Mouse (Mus musculus): ENCODE measurements around the gene Nbr1. TPM values are rescaled to one million over a fixed set of nuclear protein-coding genes. Genes with fewer than 3 reads are reported as not detected.
"Not testable (repeated sequence)": the region's sequence is repeated elsewhere in the genome, so short reads cannot be mapped to it uniquely, and the experiment has no call there.

Gene Nbr1
- polyA plus RNA-seq, 1 experiment from 2014 or later, result 63.6 TPM

- Histone ChIP-seq H3K27ac (replicated peaks; ENCODE audit: low read depth, low read length) (no peak overlapping the region), H3K4me1 (ENCODE audit: control insufficient read depth, insufficient read depth, low read length) (no peaks in the 10 kb centered on the region), H3K36me3 (ENCODE audit: control insufficient read depth, insufficient read depth, low read length) (no peaks in the 10 kb centered on the region), H3K4me3 (ENCODE audit: low read depth, low read length) (no peak overlapping the region), H3K27me3 (replicated peaks; ENCODE audit: control insufficient read depth, insufficient read depth, low read length) (no peaks in the 10 kb centered on the region), H3K4me2 (ENCODE audit: low read depth, low read length) (no peak overlapping the region), H3K9ac (ENCODE audit: low read depth, low read length) (no peak overlapping the region), H3K9me3 (ENCODE audit: control insufficient read depth, low read length) (no peaks in the 10 kb centered on the region)
- WGBS, result 87% methylated on average over 10 of the region's 10 CpGs
- ATAC-seq (ENCODE audit: low read depth) (no peak), DNase-seq (ENCODE audit: low spot score) (no peak)
Observed at GRCm38 (mm10) chr11:101587676-101588075, 35.7 kb downstream of the Nbr1 start.

- H3K9ac ChIP-seq (ENCODE audit: low read depth, low read length), result no peak overlapping the region
- DNase-seq (ENCODE audit: low spot score), result no peak
- no peak overlapping the region for H3K4me3 ChIP-seq (ENCODE audit: low read depth, low read length)
- H3K27me3 ChIP-seq (replicated peaks; ENCODE audit: control insufficient read depth, insufficient read depth, low read length), result no peaks in the 10 kb centered on the region
- no peak overlapping the region for H3K4me2 ChIP-seq (ENCODE audit: low read depth, low read length)
- H3K27ac ChIP-seq (replicated peaks; ENCODE audit: low read depth, low read length), result no peak overlapping the region
- H3K4me1 ChIP-seq (ENCODE audit: control insufficient read depth, insufficient read depth, low read length), result no peaks in the 10 kb centered on the region
- ATAC-seq (ENCODE audit: low read depth), result no peak
- no peaks in the 10 kb centered on the region for H3K36me3 ChIP-seq (ENCODE audit: control insufficient read depth, insufficient read depth, low read length)
- H3K9me3 ChIP-seq (ENCODE audit: control insufficient read depth, low read length), result no peaks in the 10 kb centered on the region
- WGBS, result 89% methylated on average over 7 of the region's 7 CpGs
Observed at GRCm38 (mm10) chr11:101588868-101589267, 36.9 kb downstream of the Nbr1 start.

GRCm38 (mm10) chr11:101589444-101589843 is 37.5 kb downstream of the Nbr1 start:
- WGBS, result 28% methylated on average over 5 of the region's 5 CpGs
- H3K27ac ChIP-seq (replicated peaks; ENCODE audit: low read depth, low read length), result no peak overlapping the region
- no peaks in the 10 kb centered on the region for H3K36me3 ChIP-seq (ENCODE audit: control insufficient read depth, insufficient read depth, low read length)
- H3K4me3 ChIP-seq (ENCODE audit: low read depth, low read length), result no peak overlapping the region
- no peaks in the 10 kb centered on the region for H3K4me1 ChIP-seq (ENCODE audit: control insufficient read depth, insufficient read depth, low read length)
- DNase-seq (ENCODE audit: low spot score) (peak; percentile 32), ATAC-seq (ENCODE audit: low read depth) (no peak)
- no peak overlapping the region for H3K9ac ChIP-seq (ENCODE audit: low read depth, low read length)
- no peak overlapping the region for H3K4me2 ChIP-seq (ENCODE audit: low read depth, low read length)
- H3K27me3 ChIP-seq (replicated peaks; ENCODE audit: control insufficient read depth, insufficient read depth, low read length), result no peaks in the 10 kb centered on the region
- no peaks in the 10 kb centered on the region for H3K9me3 ChIP-seq (ENCODE audit: control insufficient read depth, low read length)

GRCm38 (mm10) chr11:101589989-101590624 is 38.2 kb downstream of the Nbr1 start:
- Histone ChIP-seq H3K9me3 (ENCODE audit: control insufficient read depth, low read length) (no peaks in the 10 kb centered on the region), H3K36me3 (ENCODE audit: control insufficient read depth, insufficient read depth, low read length) (no peaks in the 10 kb centered on the region), H3K4me2 (ENCODE audit: low read depth, low read length) (no peak overlapping the region), H3K4me3 (ENCODE audit: low read depth, low read length) (no peak overlapping the region), H3K27me3 (replicated peaks; ENCODE audit: control insufficient read depth, insufficient read depth, low read length) (no peaks in the 10 kb centered on the region), H3K27ac (replicated peaks; ENCODE audit: low read depth, low read length) (no peak overlapping the region), H3K4me1 (ENCODE audit: control insufficient read depth, insufficient read depth, low read length) (no peaks in the 10 kb centered on the region), H3K9ac (ENCODE audit: low read depth, low read length) (no peak overlapping the region)
- WGBS, result 73% methylated on average over 12 of the region's 12 CpGs
- DNase-seq (ENCODE audit: low spot score), result no peak
- no peak for ATAC-seq (ENCODE audit: low read depth)

GRCm38 (mm10) chr11:101599156-101599555 is 47.2 kb downstream of the Nbr1 start, which contains the start of gene Gm11634:
Gene Gm11634 (minus strand): TSS chr11:101599256.
- Histone ChIP-seq H3K4me3 (ENCODE audit: low read depth, low read length) (no peak within 1 kb of the TSS), H3K4me1 (ENCODE audit: control insufficient read depth, insufficient read depth, low read length) (no peaks in the 10 kb centered on the region), H3K27me3 (replicated peaks; ENCODE audit: control insufficient read depth, insufficient read depth, low read length) (no peaks in the 10 kb centered on the region), H3K9me3 (ENCODE audit: control insufficient read depth, low read length) (no peaks in the 10 kb centered on the region), H3K36me3 (ENCODE audit: control insufficient read depth, insufficient read depth, low read length) (no peaks in the 10 kb centered on the region), H3K9ac (ENCODE audit: low read depth, low read length) (no peak within 1 kb of the TSS), H3K27ac (replicated peaks; ENCODE audit: low read depth, low read length) (no peak within 1 kb of the TSS), H3K4me2 (ENCODE audit: low read depth, low read length) (no peak within 1 kb of the TSS)
- 80% methylated on average over 6 of the region's 6 CpGs for WGBS
- ATAC-seq (ENCODE audit: low read depth) (no peak), DNase-seq (ENCODE audit: low spot score) (no peak)

- H3K36me3 ChIP-seq (ENCODE audit: control insufficient read depth, insufficient read depth, low read length), result no peaks in the 10 kb centered on the region
- H3K4me1 ChIP-seq (ENCODE audit: control insufficient read depth, insufficient read depth, low read length), result 0 out of 2 replicates have a peak, but pooled peaks cover 4% of the 10 kb centered on the region
- no peak overlapping the region for H3K4me3 ChIP-seq (ENCODE audit: low read depth, low read length)
- no peak overlapping the region for H3K4me2 ChIP-seq (ENCODE audit: low read depth, low read length)
- no peaks in the 10 kb centered on the region for H3K27me3 ChIP-seq (replicated peaks; ENCODE audit: control insufficient read depth, insufficient read depth, low read length)
- WGBS, result 16% methylated on average over 3 of the region's 3 CpGs
- no peaks in the 10 kb centered on the region for H3K9me3 ChIP-seq (ENCODE audit: control insufficient read depth, low read length)
- H3K27ac ChIP-seq (replicated peaks; ENCODE audit: low read depth, low read length), result no peak overlapping the region
- DNase-seq (ENCODE audit: low spot score) (peak; percentile 91), ATAC-seq (ENCODE audit: low read depth) (no peak)
- H3K9ac ChIP-seq (ENCODE audit: low read depth, low read length), result no peak overlapping the region
Observed at GRCm38 (mm10) chr11:101602491-101602890, 50.5 kb downstream of the Nbr1 start.

GRCm38 (mm10) chr11:101604116-101604515 is 52.2 kb downstream of the Nbr1 start:
- no peak overlapping the region for H3K4me3 ChIP-seq (ENCODE audit: low read depth, low read length)
- H3K27me3 ChIP-seq (replicated peaks; ENCODE audit: control insufficient read depth, insufficient read depth, low read length), result no peaks in the 10 kb centered on the region
- H3K4me2 ChIP-seq (ENCODE audit: low read depth, low read length), result peak overlapping the region; percentile 51
- no peak overlapping the region for H3K9ac ChIP-seq (ENCODE audit: low read depth, low read length)
- ATAC-seq (ENCODE audit: low read depth), result no peak
- H3K27ac ChIP-seq (replicated peaks; ENCODE audit: low read depth, low read length), result no peak overlapping the region
- H3K4me1 ChIP-seq (ENCODE audit: control insufficient read depth, insufficient read depth, low read length), result 0 out of 2 replicates have a peak, but pooled peaks cover 4% of the 10 kb centered on the region
- no peaks in the 10 kb centered on the region for H3K9me3 ChIP-seq (ENCODE audit: control insufficient read depth, low read length)
- WGBS, result 3% methylated on average over 3 of the region's 3 CpGs
- H3K36me3 ChIP-seq (ENCODE audit: control insufficient read depth, insufficient read depth, low read length), result no peaks in the 10 kb centered on the region
- no peak for DNase-seq (ENCODE audit: low spot score)

GRCm38 (mm10) chr11:101604531-101605453 is 52.8 kb downstream of the Nbr1 start:
- not testable (repeated sequence) for H3K27me3 ChIP-seq (replicated peaks; ENCODE audit: control insufficient read depth, insufficient read depth, low read length); H3K4me1 ChIP-seq (ENCODE audit: control insufficient read depth, insufficient read depth, low read length); H3K36me3 ChIP-seq (ENCODE audit: control insufficient read depth, insufficient read depth, low read length); H3K9me3 ChIP-seq (ENCODE audit: control insufficient read depth, low read length)
- WGBS, result 1% methylated on average over 28 of the region's 30 CpGs
- Histone ChIP-seq H3K4me3 (ENCODE audit: low read depth, low read length) (peak overlapping the region; percentile 26), H3K27ac (replicated peaks; ENCODE audit: low read depth, low read length) (0 out of 2 replicates have a peak overlapping the region, but pooled peaks have one; percentile 21), H3K4me2 (ENCODE audit: low read depth, low read length) (peak overlapping the region; percentile 51), H3K9ac (ENCODE audit: low read depth, low read length) (peak overlapping the region; percentile 34)
- ATAC-seq (ENCODE audit: low read depth) (peak; percentile 80), DNase-seq (ENCODE audit: low spot score) (peak; percentile 81)

Data from embryonic facial prominence, embryonic 14.5 days (tissue).